Mouse (Mus musculus): ENCODE data around the gene Tlx3. TPM values are rescaled to one million over a fixed set of nuclear protein-coding genes. Genes with fewer than 3 reads are reported as not detected.
A peak's percentile ranks its signal among the peaks of the same experiment; 100 is the strongest.

Gene Tlx3
- polyA plus RNA-seq, 1 experiment from 2014 or later: 23.0 TPM

DNA sequence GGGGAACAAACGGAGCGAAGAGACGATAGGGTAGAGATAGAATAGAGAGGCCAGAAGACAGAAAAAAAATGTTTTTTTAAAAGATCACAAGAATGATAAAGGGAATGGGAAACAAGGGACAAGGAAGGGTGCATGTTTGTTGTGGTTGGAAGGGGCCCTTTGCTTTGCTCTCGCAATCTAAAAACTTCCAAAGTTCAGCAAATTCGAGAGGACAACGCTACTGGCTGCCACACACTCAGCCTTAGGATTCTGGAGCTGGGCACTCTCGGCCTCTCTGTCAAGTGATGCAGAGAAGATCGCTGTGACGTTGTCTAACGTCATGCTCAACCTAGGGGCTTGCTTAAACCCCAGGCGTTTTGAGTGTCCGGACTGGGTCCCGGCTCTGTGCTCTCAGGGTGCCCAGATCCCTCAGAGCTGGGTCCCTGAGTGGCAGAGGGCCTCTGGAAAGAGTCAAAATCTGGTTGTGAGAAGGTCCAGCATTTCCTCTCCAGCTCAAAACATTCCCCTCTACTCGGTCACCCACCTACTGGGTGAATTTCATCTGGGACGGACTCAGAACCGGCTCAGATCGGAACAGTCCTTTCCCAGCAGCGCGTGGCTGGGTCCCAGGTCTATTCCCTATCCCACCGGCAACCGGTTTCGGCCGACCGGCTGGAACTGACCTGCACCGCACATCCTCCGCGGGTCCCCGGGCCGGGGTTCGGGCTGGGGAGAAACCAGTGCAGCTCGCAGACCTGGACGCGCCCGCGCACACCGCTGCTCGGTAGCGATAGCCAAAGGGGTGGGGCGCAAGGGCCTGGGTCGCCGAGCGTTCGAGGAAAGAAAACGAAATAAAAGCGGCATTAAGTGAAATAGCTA, 3.3 kb downstream of the Tlx3 start:
- Histone ChIP-seq H3K36me3 (replicated peaks; ENCODE audit: control insufficient read depth, insufficient read depth) (no peaks in the 10 kb centered on the region), H3K27me3 (ENCODE audit: control insufficient read depth, insufficient read depth, low read length) (peaks cover 83% of the 10 kb centered on the region), H3K27ac (peak overlapping the region; percentile 81), H3K4me1 (replicated peaks; ENCODE audit: control insufficient read depth, insufficient read depth, low read length) (0 out of 2 replicates have a peak, but pooled peaks cover 3% of the 10 kb centered on the region), H3K9ac (peak overlapping the region; percentile 56), H3K4me2 (replicated peaks) (peak overlapping the region; percentile 45), H3K4me3 (replicated peaks; ENCODE audit: low read length) (peak overlapping the region; percentile 39), H3K9me3 (ENCODE audit: control insufficient read depth, low read length) (peaks cover 12% of the 10 kb centered on the region; the same call in 1 of the 2 replicates)
- ATAC-seq (ENCODE audit: low FRiP score): no peak
- no peak for DNase-seq (ENCODE audit: low spot score)
- under 1% methylated on average over 45 of the region's 45 CpGs for WGBS

DNA sequence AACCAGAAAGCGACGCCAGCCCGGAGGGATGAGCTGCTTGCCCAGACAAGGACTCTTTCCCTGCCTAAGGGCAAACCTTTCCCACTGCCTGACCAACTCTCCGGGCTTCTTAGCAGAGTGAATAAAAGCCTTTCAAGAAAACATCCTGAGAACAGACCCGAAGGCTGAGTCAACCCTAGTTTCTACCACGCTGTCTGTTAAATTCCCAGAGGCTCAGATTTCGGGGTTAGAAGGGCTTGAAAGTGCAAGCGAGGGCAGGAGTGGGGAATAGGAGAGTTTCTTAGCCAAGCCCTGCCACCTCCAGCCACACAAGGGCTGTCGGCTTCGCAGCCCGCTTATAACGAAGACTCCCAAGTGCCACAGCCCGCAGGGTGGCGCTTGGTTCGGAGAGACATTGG, 4.3 kb downstream of the Tlx3 start:
- peaks cover 82% of the 10 kb centered on the region for H3K27me3 ChIP-seq (ENCODE audit: control insufficient read depth, insufficient read depth, low read length)

DNA sequence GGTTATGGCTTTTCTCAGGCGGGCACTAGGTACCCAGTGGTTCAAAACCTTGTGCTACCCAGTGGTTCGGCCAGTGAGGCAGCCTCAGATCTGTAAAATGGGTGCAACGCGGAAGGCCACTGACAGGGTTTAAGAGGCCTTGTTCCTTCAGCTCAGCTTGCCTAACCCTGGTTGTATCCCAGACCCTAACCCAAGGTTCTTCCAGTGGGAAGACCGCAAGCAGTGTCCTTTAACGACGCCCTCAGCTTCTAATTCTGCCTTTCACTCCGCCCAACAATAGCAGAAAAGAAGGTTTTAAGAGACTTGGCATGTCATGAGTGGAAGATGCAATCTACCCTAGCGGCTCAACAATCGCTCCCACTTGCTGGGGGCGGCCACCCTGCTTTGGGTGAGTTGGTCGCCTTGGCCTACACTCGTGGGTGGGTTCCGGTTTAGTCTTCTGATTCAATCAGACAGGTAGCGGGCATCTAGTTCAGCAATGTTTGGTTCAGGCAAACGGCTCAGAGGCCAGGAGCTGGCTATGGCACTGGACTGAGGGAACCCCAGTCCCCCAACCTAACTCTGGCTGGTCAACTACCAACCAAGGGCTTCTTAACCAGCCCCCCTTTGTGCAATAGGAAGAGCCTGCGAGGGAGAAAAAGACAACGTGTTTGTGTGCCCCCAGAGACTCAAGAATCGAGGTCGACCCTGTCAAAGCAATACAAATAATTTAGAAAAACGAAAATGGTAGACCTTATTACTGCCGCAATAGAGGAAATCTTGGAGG, 4.9 kb downstream of the Tlx3 start:
- Histone ChIP-seq H3K4me2 (replicated peaks) (peak overlapping the region; percentile 45), H3K27ac (peak overlapping the region; percentile 81), H3K9me3 (ENCODE audit: control insufficient read depth, low read length) (peaks cover 12% of the 10 kb centered on the region; the same call in 1 of the 2 replicates), H3K36me3 (replicated peaks; ENCODE audit: control insufficient read depth, insufficient read depth) (no peaks in the 10 kb centered on the region), H3K4me3 (replicated peaks; ENCODE audit: low read length) (peak overlapping the region; percentile 39), H3K9ac (peak overlapping the region; percentile 56), H3K4me1 (replicated peaks; ENCODE audit: control insufficient read depth, insufficient read depth, low read length) (no peaks in the 10 kb centered on the region; the same call in none of the 2 replicates), H3K27me3 (ENCODE audit: control insufficient read depth, insufficient read depth, low read length) (peaks cover 88% of the 10 kb centered on the region)
- 22% methylated on average over 22 of the region's 22 CpGs for WGBS
- DNase-seq (ENCODE audit: low spot score) (no peak), ATAC-seq (ENCODE audit: low FRiP score) (no peak)

More for the DNA sequence above, 4.3 kb downstream of the Tlx3 start:
- H3K4me1 ChIP-seq (replicated peaks; ENCODE audit: control insufficient read depth, insufficient read depth, low read length): 0 out of 2 replicates have a peak, but pooled peaks cover 3% of the 10 kb centered on the region
- DNase-seq (ENCODE audit: low spot score) (no peak), ATAC-seq (ENCODE audit: low FRiP score) (no peak)
- no peaks in the 10 kb centered on the region for H3K36me3 ChIP-seq (replicated peaks; ENCODE audit: control insufficient read depth, insufficient read depth)
- H3K9ac ChIP-seq: peak overlapping the region; percentile 56
- H3K4me2 ChIP-seq (replicated peaks): peak overlapping the region; percentile 45
- H3K4me3 ChIP-seq (replicated peaks; ENCODE audit: low read length): peak overlapping the region; percentile 39
- H3K27ac ChIP-seq: peak overlapping the region; percentile 81
- 4% methylated on average over 15 of the region's 15 CpGs for WGBS
- peaks cover 12% of the 10 kb centered on the region; the same call in 1 of the 2 replicates for H3K9me3 ChIP-seq (ENCODE audit: control insufficient read depth, low read length)

DNA sequence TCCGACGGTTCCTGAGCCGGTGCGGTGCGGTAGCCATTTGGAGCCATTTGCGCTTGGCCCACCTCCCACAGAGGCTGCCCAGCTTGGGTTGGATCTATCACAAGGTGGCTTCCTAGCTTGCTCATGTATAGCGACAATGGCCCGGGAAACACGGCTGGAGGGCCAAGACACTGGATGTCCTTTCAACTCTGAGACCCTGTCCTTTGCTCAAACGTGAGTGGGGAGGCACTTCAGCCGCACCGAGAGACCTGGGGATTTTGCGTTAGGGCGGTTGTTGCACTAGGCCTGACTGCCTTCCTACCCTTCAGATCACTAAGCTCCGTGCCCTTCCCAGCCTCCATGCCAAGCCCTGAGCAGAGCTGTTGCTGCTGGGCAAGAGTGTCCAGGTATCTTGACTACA, 5.7 kb downstream of the Tlx3 start:
- ATAC-seq (ENCODE audit: low FRiP score) (no peak), DNase-seq (ENCODE audit: low spot score) (no peak)
- Histone ChIP-seq H3K36me3 (replicated peaks; ENCODE audit: control insufficient read depth, insufficient read depth) (no peaks in the 10 kb centered on the region), H3K9me3 (ENCODE audit: control insufficient read depth, low read length) (peaks cover 12% of the 10 kb centered on the region; the same call in 1 of the 2 replicates), H3K27me3 (ENCODE audit: control insufficient read depth, insufficient read depth, low read length) (peaks cover 91% of the 10 kb centered on the region), H3K4me1 (replicated peaks; ENCODE audit: control insufficient read depth, insufficient read depth, low read length) (no peaks in the 10 kb centered on the region; the same call in none of the 2 replicates), H3K9ac (peak overlapping the region; percentile 56; the same call in 1 of the 2 replicates), H3K27ac (peak overlapping the region; percentile 81; the same call in 1 of the 2 replicates), H3K4me2 (replicated peaks) (peak overlapping the region; percentile 45), H3K4me3 (replicated peaks; ENCODE audit: low read length) (peak overlapping the region; percentile 0; the same call in 1 of the 2 replicates)
- WGBS: 21% methylated on average over 15 of the region's 15 CpGs

DNA sequence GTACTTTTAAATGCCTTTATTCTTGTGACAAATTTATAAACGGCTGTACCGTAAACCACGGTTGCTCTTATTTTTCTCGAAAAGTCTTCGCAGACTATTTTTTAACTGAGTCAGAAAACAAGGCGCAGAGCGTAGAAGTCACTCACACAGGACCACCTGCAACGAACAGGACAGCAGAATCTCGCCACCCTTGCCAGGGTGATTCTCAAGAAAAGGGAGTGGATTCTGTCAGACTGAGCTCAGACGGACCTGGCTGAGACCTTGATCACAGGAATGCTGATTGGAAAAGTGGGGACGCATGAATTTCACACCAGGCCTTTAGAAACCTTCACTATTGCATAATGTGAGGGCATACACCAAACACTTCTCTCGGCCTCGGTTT, 6.3 kb downstream of the Tlx3 start:
- Histone ChIP-seq H3K36me3 (replicated peaks; ENCODE audit: control insufficient read depth, insufficient read depth) (no peaks in the 10 kb centered on the region), H3K4me1 (replicated peaks; ENCODE audit: control insufficient read depth, insufficient read depth, low read length) (no peaks in the 10 kb centered on the region; the same call in none of the 2 replicates), H3K9ac (peak overlapping the region; percentile 9; the same call in 1 of the 2 replicates), H3K27ac (no peak overlapping the region), H3K27me3 (ENCODE audit: control insufficient read depth, insufficient read depth, low read length) (peaks cover 91% of the 10 kb centered on the region), H3K4me3 (replicated peaks; ENCODE audit: low read length) (0 out of 2 replicates have a peak overlapping the region, but pooled peaks have one; percentile 0), H3K9me3 (ENCODE audit: control insufficient read depth, low read length) (peaks cover 7% of the 10 kb centered on the region; the same call in 1 of the 2 replicates), H3K4me2 (replicated peaks) (peak overlapping the region; percentile 45)
- ATAC-seq (ENCODE audit: low FRiP score) (no peak), DNase-seq (ENCODE audit: low spot score) (no peak)
- 25% methylated on average over 13 of the region's 13 CpGs for WGBS

DNA sequence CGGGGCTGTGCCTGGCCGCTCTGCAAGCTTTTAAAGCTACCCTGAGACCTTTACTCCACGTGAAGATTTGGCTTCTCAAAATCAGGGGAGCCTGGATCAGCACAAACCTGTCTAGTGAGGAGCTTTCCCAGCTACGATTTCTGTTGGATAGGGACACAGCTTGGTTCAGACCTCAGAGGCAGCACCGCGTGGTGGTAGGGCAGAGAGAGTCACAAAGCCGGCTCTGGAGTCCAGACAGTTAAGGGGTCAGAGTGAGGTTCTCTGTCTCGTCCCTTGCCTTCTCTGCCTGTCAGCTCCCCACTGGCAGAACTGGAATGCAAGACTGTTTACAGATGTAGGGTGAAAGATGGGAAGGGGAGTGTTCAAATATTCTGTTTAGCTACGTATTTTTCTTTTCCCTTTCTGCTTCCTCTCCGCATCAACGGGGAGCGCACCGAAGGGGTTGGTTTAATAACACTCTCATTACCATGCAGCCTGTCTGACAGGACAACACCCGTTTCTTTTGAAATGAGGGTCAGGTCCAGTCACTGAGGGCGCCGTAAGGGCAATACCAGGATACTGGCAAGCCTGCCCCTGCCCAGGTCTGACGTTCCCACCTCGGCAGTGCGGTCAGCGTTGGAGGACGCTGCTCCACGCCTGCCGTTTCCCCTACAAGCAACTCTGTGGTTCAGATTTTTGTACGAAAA, 6.8 kb downstream of the Tlx3 start:
- Histone ChIP-seq H3K9me3 (ENCODE audit: control insufficient read depth, low read length) (peaks cover 7% of the 10 kb centered on the region; the same call in 1 of the 2 replicates), H3K4me2 (replicated peaks) (peak overlapping the region; percentile 45), H3K36me3 (replicated peaks; ENCODE audit: control insufficient read depth, insufficient read depth) (no peaks in the 10 kb centered on the region), H3K9ac (peak overlapping the region; percentile 9; the same call in 1 of the 2 replicates), H3K27ac (no peak overlapping the region), H3K4me1 (replicated peaks; ENCODE audit: control insufficient read depth, insufficient read depth, low read length) (no peaks in the 10 kb centered on the region; the same call in none of the 2 replicates), H3K4me3 (replicated peaks; ENCODE audit: low read length) (no peak overlapping the region), H3K27me3 (ENCODE audit: control insufficient read depth, insufficient read depth, low read length) (peaks cover 91% of the 10 kb centered on the region)
- DNase-seq (ENCODE audit: low spot score): no peak
- 6% methylated on average over 24 of the region's 24 CpGs for WGBS
- no peak for ATAC-seq (ENCODE audit: low FRiP score)

DNA sequence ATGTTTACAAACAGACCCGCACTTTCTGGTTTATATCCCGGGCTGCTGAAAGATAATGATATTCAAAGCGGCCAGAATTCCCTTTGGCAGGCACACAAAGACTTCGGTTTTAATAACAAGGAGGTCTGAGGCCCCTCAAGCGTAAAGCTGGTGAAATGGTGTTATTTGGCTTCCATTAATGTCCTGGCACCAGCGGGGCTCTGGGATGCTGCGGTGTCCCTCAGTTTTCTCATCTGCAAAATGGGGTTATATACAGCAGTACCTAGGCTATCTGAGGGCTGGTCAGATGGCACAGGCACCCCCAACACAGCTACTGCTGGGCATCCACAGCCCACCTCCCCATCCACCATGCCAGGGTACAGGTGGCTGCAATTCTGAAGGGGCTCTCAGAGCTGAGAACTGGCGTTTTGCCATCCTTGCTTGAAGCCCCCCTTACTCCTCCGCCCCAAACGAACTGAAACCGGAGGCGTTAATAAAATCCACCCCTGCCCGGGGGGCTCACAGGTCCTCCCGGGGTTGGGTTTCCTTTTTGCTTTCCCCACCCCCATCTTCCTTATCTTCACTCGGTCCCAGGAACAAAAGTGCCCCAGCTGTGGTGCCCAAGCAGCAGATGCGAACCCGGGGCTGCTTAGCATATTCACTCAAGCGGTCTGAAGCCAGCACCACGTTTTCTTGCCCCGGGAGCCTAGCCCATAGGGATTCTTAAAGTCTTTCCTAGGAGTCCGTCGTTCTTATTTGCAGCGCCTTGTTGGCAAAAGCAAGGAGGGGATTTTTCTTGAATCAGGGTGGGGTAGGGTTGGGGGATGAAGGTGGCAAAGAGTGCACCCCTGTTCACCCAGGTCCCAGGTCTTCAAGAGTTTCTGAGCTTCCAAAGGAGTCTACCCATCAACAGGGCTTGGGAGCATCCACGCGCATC, 7.6 kb downstream of the Tlx3 start:
- WGBS: 4% methylated on average over 25 of the region's 25 CpGs
- Histone ChIP-seq H3K9me3 (ENCODE audit: control insufficient read depth, low read length) (peaks cover 7% of the 10 kb centered on the region; the same call in 1 of the 2 replicates), H3K4me2 (replicated peaks) (peak overlapping the region; percentile 6), H3K27ac (0 out of 2 replicates have a peak overlapping the region, but pooled peaks have one; percentile 10), H3K9ac (no peak overlapping the region), H3K27me3 (ENCODE audit: control insufficient read depth, insufficient read depth, low read length) (peaks cover 93% of the 10 kb centered on the region), H3K36me3 (replicated peaks; ENCODE audit: control insufficient read depth, insufficient read depth) (no peaks in the 10 kb centered on the region), H3K4me3 (replicated peaks; ENCODE audit: low read length) (no peak overlapping the region), H3K4me1 (replicated peaks; ENCODE audit: control insufficient read depth, insufficient read depth, low read length) (no peaks in the 10 kb centered on the region; the same call in none of the 2 replicates)
- DNase-seq (ENCODE audit: low spot score): no peak
- no peak for ATAC-seq (ENCODE audit: low FRiP score)

DNA sequence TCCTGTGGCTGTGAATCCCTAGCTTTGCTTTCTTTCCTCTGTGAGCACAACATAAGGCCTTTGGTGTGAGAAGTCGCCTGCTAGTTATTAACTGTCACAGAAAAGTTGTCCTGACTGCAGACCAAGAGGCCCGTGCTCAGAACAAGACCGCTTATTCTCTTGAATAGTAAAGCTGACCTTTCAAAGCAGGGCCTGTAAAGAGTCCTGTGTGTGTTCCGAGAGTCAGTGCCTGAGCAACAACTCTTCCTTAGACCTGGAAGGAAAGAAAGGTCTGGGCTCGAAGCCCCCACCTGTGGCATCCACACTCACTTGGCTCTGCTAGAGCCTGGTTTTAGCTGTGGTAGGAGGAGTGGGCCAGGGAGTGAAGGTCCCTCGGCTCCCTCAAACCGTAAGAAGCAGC, 8.3 kb downstream of the Tlx3 start:
- Histone ChIP-seq H3K36me3 (replicated peaks; ENCODE audit: control insufficient read depth, insufficient read depth) (no peaks in the 10 kb centered on the region), H3K4me3 (replicated peaks; ENCODE audit: low read length) (no peak overlapping the region), H3K9me3 (ENCODE audit: control insufficient read depth, low read length) (peaks cover 7% of the 10 kb centered on the region; the same call in 1 of the 2 replicates), H3K4me1 (replicated peaks; ENCODE audit: control insufficient read depth, insufficient read depth, low read length) (no peaks in the 10 kb centered on the region; the same call in none of the 2 replicates), H3K4me2 (replicated peaks) (no peak overlapping the region), H3K9ac (no peak overlapping the region), H3K27me3 (ENCODE audit: control insufficient read depth, insufficient read depth, low read length) (peaks cover 87% of the 10 kb centered on the region), H3K27ac (no peak overlapping the region)
- ATAC-seq (ENCODE audit: low FRiP score) (no peak), DNase-seq (ENCODE audit: low spot score) (no peak)
- 20% methylated on average over 7 of the region's 7 CpGs for WGBS

All from hindbrain, embryonic 14.5 days (tissue).